Mouse (Mus musculus): ENCODE data around the gene Tnrc6c. TPM values are rescaled to one million over a fixed set of nuclear protein-coding genes. Genes with fewer than 3 reads are reported as not detected.

Gene Tnrc6c
- total and polyA plus RNA-seq, 2 experiments from 2014 or later: 26.5 to 79.8 TPM

- DNase-seq (ENCODE audit: low spot score): no peak
- Histone ChIP-seq H3K27ac (ENCODE audit: low read depth, low read length) (no peak overlapping the region), H3K4me2 (ENCODE audit: low read depth, low read length, poor library complexity, severe bottlenecking) (no peak overlapping the region), H3K4me1 (ENCODE audit: insufficient read depth, low read length) (no peaks in the 10 kb centered on the region), H3K9ac (replicated peaks; ENCODE audit: low read length, poor library complexity, severe bottlenecking) (no peak overlapping the region), H3K27me3 (ENCODE audit: insufficient read depth, low read length) (no peaks in the 10 kb centered on the region), H3K36me3 (ENCODE audit: insufficient read depth, low read length) (no peaks in the 10 kb centered on the region), H3K9me3 (ENCODE audit: low read length) (no peaks in the 10 kb centered on the region), H3K4me3 (ENCODE audit: low read depth, low read length) (no peak overlapping the region)
- WGBS: 65% methylated on average over 2 of the region's 2 CpGs
- no peak for ATAC-seq (ENCODE audit: low FRiP score)
- no peak for TF ChIP-seq CTCF (IDR thresholded peaks at IDR 0.05)
These were observed 144.1 kb downstream of the Tnrc6c start for GRCm38 (mm10) chr11:117798160-117798541.

DNA sequence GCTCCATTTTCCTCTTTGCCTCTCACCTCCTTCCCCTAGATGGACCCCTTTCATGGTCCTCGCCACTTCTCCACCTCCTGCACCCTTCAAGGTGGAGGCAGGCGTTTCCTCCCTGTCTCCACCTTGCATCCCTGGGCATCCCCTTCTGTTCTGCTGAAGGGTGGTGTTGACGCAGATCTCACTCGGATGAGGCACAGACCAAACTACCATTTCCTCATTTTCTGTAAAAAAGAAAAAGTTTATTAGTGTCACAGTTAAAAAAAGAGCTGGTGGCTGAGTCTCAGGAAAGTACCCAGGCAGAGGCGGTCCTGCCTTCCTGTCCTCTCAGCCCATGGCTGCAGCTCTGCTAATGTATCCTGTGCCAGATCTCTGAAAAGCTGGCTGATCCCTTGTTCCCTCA, 145.1 kb downstream of the Tnrc6c start:
- H3K4me2 ChIP-seq (ENCODE audit: low read depth, low read length, poor library complexity, severe bottlenecking): no peak overlapping the region
- DNase-seq (ENCODE audit: low spot score) (no peak), ATAC-seq (ENCODE audit: low FRiP score) (no peak)
- no peaks in the 10 kb centered on the region for H3K4me1 ChIP-seq (ENCODE audit: insufficient read depth, low read length)
- no peak overlapping the region for H3K4me3 ChIP-seq (ENCODE audit: low read depth, low read length)
- no peaks in the 10 kb centered on the region for H3K9me3 ChIP-seq (ENCODE audit: low read length)
- no peak for TF ChIP-seq CTCF (IDR thresholded peaks at IDR 0.05)
- no peaks in the 10 kb centered on the region for H3K36me3 ChIP-seq (ENCODE audit: insufficient read depth, low read length)
- 76% methylated on average over 5 of the region's 5 CpGs for WGBS
- H3K9ac ChIP-seq (replicated peaks; ENCODE audit: low read length, poor library complexity, severe bottlenecking): no peak overlapping the region
- no peak overlapping the region for H3K27ac ChIP-seq (ENCODE audit: low read depth, low read length)
- no peaks in the 10 kb centered on the region for H3K27me3 ChIP-seq (ENCODE audit: insufficient read depth, low read length)

GRCm38 (mm10) chr11:117800038-117800437, 145.9 kb downstream of the Tnrc6c start:
- Histone ChIP-seq H3K4me1 (ENCODE audit: insufficient read depth, low read length) (no peaks in the 10 kb centered on the region), H3K4me2 (ENCODE audit: low read depth, low read length, poor library complexity, severe bottlenecking) (no peak overlapping the region), H3K27ac (ENCODE audit: low read depth, low read length) (no peak overlapping the region), H3K9me3 (ENCODE audit: low read length) (no peaks in the 10 kb centered on the region), H3K27me3 (ENCODE audit: insufficient read depth, low read length) (no peaks in the 10 kb centered on the region), H3K4me3 (ENCODE audit: low read depth, low read length) (no peak overlapping the region), H3K9ac (replicated peaks; ENCODE audit: low read length, poor library complexity, severe bottlenecking) (no peak overlapping the region), H3K36me3 (ENCODE audit: insufficient read depth, low read length) (no peaks in the 10 kb centered on the region)
- DNase-seq (ENCODE audit: low spot score) (no peak), ATAC-seq (ENCODE audit: low FRiP score) (no peak)
- no peak for TF ChIP-seq CTCF (IDR thresholded peaks at IDR 0.05)
- 78% methylated on average over 7 of the region's 7 CpGs for WGBS

DNA sequence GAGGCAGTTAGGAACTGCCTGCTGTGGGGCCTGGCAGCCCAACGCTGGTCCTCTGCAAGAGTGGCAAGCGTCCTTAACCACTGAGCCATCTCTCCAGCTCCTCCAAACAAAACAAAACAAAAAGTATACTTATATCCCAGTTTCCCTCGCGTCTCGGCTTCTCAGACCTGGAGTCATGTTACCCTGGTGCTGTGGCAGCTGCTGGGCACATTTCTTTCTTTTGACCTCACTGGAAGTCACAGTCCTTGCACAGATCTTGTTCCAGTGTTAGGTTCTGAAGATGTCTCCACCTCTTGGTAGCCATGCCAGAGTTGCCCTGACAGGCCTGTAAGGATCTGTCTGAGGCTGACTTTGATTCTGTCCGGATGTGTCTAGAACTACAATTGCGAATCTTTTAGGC, 147.6 kb downstream of the Tnrc6c start:
- TF ChIP-seq CTCF (IDR thresholded peaks at IDR 0.05): no peak
- H3K4me2 ChIP-seq (ENCODE audit: low read depth, low read length, poor library complexity, severe bottlenecking): no peak overlapping the region
- 79% methylated on average over 7 of the region's 7 CpGs for WGBS

DNA sequence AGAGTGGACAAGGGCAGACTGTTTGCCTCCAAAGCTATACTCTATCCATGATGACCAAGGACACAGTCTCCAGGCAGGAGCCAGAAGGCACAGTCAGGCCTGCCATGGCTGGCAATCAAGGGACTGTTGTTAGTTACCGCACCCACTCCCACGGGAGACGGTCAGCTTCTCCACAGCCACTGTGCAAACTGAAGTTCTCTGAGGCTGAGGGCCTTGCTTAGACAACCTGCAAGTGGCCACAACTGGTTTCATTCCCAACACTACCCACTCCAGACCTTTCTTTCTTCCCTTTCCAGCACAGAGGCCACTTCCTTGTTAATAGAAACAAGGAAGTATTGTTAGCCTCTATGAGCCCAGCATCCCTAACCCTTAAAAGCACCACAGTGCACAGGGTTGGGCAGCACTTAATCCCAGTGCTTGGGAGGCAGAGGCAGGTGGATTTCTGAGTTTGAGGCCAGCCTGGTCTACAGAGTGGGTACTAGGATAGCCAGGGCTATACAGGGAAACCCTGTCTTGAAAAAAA, 149.1 kb downstream of the Tnrc6c start:
- WGBS: 98% methylated on average over 3 of the region's 3 CpGs
- DNase-seq (ENCODE audit: low spot score) (no peak), ATAC-seq (ENCODE audit: low FRiP score) (no peak)
- no peaks in the 10 kb centered on the region for H3K9me3 ChIP-seq (ENCODE audit: low read length)
- H3K27ac ChIP-seq (ENCODE audit: low read depth, low read length): no peak overlapping the region
- no peak overlapping the region for H3K4me3 ChIP-seq (ENCODE audit: low read depth, low read length)
- H3K27me3 ChIP-seq (ENCODE audit: insufficient read depth, low read length): no peaks in the 10 kb centered on the region
- H3K4me1 ChIP-seq (ENCODE audit: insufficient read depth, low read length): no peaks in the 10 kb centered on the region
- H3K36me3 ChIP-seq (ENCODE audit: insufficient read depth, low read length): no peaks in the 10 kb centered on the region
- TF ChIP-seq CTCF (IDR thresholded peaks at IDR 0.05): no peak
- no peak overlapping the region for H3K9ac ChIP-seq (replicated peaks; ENCODE audit: low read length, poor library complexity, severe bottlenecking)
- no peak overlapping the region for H3K4me2 ChIP-seq (ENCODE audit: low read depth, low read length, poor library complexity, severe bottlenecking)

More for the DNA sequence above, 147.6 kb downstream of the Tnrc6c start:
- H3K27ac ChIP-seq (ENCODE audit: low read depth, low read length): no peak overlapping the region
- H3K36me3 ChIP-seq (ENCODE audit: insufficient read depth, low read length): no peaks in the 10 kb centered on the region
- H3K27me3 ChIP-seq (ENCODE audit: insufficient read depth, low read length): no peaks in the 10 kb centered on the region
- H3K4me1 ChIP-seq (ENCODE audit: insufficient read depth, low read length): no peaks in the 10 kb centered on the region
- DNase-seq (ENCODE audit: low spot score): no peak
- H3K9me3 ChIP-seq (ENCODE audit: low read length): no peaks in the 10 kb centered on the region
- no peak overlapping the region for H3K4me3 ChIP-seq (ENCODE audit: low read depth, low read length)
- no peak overlapping the region for H3K9ac ChIP-seq (replicated peaks; ENCODE audit: low read length, poor library complexity, severe bottlenecking)
- no peak for ATAC-seq (ENCODE audit: low FRiP score)

- Histone ChIP-seq H3K36me3 (ENCODE audit: insufficient read depth, low read length) (no peaks in the 10 kb centered on the region), H3K4me3 (ENCODE audit: low read depth, low read length) (no peak overlapping the region), H3K27ac (ENCODE audit: low read depth, low read length) (no peak overlapping the region), H3K27me3 (ENCODE audit: insufficient read depth, low read length) (peaks cover 10% of the 10 kb centered on the region; the same call in 1 of the 2 replicates), H3K9me3 (ENCODE audit: low read length) (no peaks in the 10 kb centered on the region), H3K4me2 (ENCODE audit: low read depth, low read length, poor library complexity, severe bottlenecking) (no peak overlapping the region), H3K9ac (replicated peaks; ENCODE audit: low read length, poor library complexity, severe bottlenecking) (no peak overlapping the region), H3K4me1 (ENCODE audit: insufficient read depth, low read length) (no peaks in the 10 kb centered on the region)
- TF ChIP-seq CTCF (IDR thresholded peaks at IDR 0.05): no peak
- no peak for DNase-seq (ENCODE audit: low spot score)
- ATAC-seq (ENCODE audit: low FRiP score): no peak
- WGBS: 91% methylated on average over 6 of the region's 6 CpGs
These were observed 152.7 kb downstream of the Tnrc6c start for GRCm38 (mm10) chr11:117806781-117807180.

All from midbrain, postnatal 0 days (tissue).